Mouse (Mus musculus): ENCODE data around the gene Dbn1.

The Dbn1 gene

DNA sequence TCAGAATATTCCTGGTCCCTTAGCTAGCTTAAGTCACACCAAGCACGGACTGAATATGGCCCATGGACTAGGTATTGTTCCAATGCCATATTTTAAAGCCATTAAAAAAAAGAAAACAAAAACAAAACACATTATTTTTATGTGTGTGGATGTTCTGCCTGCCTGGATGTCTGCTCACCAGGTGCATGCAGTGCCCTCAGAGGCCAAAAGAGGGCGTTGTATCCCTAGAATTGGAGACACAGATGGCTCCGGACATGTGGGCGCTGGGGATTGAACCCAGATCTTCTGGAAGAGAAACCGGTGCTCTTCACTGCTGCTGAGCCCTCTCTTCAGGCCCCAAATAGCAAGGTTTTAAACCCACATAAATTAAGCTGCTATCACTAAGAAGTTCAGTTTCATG is 9.9 kb downstream of the Dbn1 start:
- no peak for DNase-seq (ENCODE audit: low spot score)

- no peak for DNase-seq (ENCODE audit: low spot score)
Observed at GRCm38 (mm10) chr13:55477492-55477891, 10.4 kb downstream of the Dbn1 start.

DNA sequence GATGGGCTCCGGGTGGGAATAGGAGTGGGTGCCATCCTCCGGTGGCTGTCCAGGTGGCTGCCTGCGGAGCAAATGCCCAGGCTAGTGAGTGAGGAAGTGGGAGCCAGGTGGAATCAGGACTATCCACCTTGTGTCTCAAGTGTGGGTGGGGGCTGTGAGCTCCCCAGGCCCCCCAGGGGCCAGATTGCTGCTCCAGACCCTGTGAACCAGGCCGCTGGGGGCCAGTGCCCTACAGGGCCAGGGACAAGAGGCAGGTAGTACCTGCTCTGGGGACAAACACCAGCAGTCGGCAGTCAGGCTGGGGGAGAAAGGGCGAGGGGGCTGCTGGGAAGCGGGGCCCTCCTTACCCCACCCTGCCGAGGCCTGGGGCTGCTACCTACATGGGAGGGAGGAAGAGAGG is 11.7 kb downstream of the Dbn1 start:
- no peak for DNase-seq (ENCODE audit: low spot score)

DNA sequence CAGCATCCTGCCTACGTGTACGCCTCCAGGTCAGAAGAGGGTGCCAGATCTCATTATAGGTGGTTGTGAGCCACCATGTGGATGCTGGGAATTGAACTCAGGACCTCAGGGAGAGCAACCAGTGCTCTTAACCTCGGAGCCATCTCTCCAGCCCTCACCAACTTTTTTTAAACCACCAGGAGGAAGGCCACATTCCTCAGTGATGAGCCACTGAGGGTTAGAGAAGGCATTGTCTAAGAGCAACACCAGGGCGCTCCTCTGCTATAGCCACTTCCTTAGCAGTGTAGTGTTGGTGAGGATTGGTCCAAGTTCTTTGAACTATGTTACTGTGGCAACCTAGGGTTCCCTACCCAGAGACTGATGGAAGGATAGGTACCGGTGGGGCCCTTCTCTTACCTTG is 12.2 kb downstream of the Dbn1 start:
- DNase-seq (ENCODE audit: low spot score): no peak

- DNase-seq (ENCODE audit: low spot score): no peak
Observed at GRCm38 (mm10) chr13:55474621-55475069, 13.3 kb downstream of the Dbn1 start.

DNA sequence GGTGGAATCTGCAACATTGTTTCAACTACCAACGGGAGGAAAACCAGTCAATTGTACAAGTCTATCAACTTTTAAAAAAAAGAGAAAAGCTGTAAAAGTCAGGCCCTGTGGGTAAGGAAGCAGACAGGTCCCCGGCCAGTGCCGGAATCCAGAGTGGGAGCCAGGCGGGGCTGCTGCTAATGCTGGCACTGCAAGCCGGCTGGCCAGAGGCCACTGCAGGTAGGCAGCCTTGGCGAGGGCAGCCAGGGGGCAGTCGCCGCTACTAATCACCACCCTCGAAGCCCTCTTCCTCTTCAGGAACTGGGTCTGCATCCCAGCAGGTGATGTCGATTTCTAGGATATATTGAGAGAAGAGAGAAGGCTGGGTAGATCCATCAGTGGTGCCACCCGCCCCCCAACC is 13.9 kb downstream of the Dbn1 start:
- no peak for DNase-seq (ENCODE audit: low spot score)

DNA sequence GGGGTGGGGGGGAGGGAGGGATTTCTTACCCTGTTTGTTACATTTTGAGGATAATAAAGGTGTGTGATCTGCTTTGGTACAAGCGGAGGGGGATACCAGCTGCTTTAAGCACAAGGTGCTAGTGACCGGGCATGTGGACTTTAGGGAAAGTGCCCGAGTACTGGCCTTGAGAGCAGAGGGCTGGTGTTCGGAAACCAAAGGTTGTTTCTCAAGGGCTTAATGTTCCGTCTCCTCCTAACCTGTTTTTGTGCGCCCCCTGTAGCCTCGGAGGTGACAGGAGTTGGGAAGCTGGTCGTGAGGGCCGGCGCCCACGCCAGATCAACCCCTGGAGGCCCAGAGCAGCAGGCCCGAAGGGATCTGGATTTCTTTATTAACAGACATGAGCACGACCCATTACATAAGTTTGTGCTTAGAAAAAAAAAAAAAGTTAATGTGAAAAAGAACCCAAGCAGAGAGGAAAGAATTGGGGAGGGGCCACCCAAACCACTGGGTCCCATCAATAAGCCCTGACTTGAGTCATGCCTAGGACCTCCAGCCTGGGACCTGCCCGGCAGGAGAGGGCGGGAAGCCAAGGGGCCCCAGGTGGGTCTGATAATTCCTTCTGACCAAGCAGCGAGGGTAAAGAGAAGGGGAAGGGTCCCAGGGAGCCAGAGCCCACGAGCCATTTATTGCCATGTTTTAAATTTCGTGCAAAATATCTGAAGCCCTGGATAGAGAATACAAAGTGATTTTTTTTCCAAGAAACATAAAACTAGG is 14.7 kb downstream of the Dbn1 start:
- no peak for DNase-seq (ENCODE audit: low spot score)

GRCm38 (mm10) chr13:55472132-55473022 is 15.5 kb downstream of the Dbn1 start:
- DNase-seq (ENCODE audit: low spot score): no peak

DNA sequence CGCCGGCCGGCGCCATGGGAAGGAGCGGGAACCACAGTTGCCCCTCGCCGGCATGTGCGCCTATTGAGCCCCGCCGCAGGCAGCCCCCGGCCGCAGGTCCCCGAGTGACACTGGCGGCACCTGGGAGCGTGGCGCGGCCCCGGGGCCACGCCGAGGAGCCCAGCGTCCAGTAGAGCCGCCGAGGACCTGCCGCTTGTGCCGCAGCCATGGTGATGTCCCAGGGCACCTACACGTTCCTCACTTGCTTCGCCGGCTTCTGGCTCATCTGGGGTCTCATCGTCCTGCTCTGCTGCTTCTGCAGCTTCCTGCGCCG is 16.1 kb downstream of the Dbn1 start:
- no peak for DNase-seq (ENCODE audit: low spot score)

- peak; percentile 74 for DNase-seq (ENCODE audit: low spot score)
Observed at GRCm38 (mm10) chr13:55471156-55471818, 16.6 kb downstream of the Dbn1 start.

DNA sequence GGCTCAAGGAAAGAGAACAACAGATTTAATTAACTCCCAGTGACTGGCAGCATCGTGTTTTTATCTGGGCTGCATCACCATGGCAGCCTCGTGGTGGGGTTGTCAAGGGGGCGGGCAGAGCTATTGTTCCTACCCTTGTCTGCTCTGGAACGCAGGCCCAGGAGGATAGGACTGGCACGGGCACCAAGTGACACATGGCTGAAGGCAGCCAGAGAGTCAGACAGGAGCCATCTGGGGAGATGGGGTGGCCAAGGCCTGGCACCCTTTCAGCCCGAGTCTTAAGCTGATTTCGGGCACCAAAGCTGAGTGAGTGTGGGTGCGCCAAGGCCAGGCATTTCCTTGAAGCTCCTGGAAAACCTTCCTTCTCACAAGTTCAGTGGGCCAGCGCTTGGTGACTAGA is 17.5 kb downstream of the Dbn1 start:
- no peak for DNase-seq (ENCODE audit: low spot score)

DNA sequence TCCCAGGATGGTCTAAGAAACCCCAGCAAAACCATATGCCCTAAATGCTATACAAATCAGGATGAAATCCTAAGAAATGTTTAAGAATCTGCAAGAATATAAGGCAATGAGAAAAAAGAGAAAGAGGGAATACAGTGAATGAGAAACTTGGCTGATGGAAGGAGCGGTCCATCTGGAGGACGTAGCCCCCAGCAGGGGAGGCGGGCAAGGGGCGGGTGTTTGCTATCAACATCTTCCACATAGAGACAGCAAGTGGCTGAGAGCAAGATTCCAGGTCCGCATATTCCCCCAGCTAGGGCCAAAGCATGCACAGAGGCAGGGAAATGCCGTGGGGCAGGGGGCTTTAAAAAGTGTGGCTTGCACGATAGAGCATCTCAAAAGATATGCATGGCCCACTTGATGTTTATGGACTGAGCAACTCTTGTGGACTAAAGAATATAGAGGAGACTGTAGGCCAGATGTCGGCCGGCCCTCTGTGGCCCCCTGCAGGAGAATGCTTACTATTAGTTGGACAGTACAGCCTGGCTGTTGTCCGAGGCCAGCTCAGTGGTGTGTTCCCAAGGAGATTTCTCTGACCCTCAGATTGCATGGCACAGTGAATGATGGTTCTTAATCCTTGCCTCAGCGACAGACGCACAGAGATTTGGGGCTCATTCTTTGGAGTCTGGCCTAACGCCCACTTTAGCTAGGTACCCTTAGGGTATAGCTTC is 18.9 kb downstream of the Dbn1 start:
- no peak for DNase-seq (ENCODE audit: low spot score)

GRCm38 (mm10) chr13:55465830-55466440 is 22.0 kb downstream of the Dbn1 start:
- DNase-seq (ENCODE audit: low spot score): no peak

DNA sequence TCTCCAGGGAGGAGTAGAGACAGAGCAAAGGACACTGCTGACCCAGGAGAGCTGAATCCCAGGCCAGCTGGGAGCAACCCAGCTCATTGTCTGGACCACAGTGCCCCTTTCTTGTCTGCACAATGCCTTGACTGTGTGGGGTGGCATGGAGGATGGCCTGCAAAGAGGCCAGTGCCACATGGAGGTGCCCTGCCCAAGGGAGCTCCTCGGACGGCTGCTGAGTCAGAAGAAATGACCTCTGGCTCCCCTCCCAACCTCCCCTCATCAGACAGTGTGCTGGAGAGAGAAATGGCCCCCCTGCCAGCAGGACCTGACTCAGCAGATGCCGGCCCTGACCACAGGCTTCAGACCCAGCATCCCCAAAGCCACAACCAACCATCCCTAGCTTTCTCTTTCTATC is 22.7 kb downstream of the Dbn1 start:
- DNase-seq (ENCODE audit: low spot score): no peak

GRCm38 (mm10) chr13:55464027-55464884 is 23.7 kb downstream of the Dbn1 start, which contains the start of gene Prr7:
Gene Prr7, plus strand, starts transcription at chr13:55464267.
- no peak for DNase-seq (ENCODE audit: low spot score)

- DNase-seq (ENCODE audit: low spot score): no peak
Observed at GRCm38 (mm10) chr13:55463399-55464026, 24.4 kb downstream of the Dbn1 start.

- no peak for DNase-seq (ENCODE audit: low spot score)
Observed at GRCm38 (mm10) chr13:55462965-55463364, 24.9 kb downstream of the Dbn1 start.

DNA sequence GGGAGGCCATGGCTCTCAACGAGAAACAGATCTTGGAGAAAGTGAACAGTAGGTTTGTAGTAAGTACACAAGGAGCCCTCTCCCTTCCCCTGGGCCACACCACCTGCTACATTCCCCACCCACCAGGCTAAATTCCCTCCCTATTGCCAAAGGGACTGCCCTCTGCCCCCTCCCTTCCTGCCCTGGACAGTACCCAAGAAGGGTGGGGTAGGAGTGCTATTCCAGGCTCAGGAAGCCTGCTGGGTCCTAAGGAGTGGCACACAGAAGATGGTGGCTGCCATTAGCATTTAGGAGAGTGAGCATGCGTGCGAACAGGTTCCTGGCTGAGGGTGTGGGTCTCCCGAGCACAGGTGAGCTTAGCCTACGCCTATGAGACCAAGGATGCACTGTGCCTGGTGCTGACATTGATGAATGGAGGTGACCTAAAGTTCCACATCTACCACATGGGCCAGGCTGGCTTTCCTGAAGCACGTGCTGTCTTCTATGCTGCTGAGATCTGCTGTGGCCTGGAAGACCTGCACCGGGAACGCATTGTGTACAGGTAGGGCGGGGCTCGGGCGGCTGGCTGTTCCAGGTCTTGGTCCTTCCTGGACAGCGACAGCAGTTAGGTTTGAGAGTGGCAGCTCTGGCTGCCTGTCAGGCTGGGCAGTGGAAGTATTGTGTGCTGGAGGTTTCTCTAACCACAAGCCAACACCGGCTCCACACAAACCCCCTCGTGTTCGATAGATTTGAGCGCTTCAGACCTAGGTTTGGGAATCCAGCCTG is 35.9 kb downstream of the Dbn1 start:
- no peak for DNase-seq (ENCODE audit: low spot score)

DNA sequence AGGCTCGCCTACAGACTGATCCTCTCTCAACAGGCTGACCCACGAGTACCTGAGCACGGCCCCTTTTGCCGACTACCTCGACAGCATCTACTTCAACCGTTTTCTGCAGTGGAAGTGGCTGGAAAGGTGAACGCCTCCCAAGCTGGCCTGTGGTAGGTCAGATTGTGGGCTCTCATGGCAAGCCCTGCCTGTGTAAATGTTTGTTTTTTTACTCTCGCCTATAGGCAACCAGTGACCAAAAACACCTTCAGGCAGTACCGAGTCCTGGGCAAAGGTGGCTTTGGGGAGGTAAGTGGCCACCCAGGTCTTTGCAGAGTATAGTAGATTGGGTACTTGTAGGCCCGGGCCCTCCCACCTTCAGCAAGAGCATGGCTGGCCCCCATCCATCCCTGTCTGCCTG is 36.6 kb downstream of the Dbn1 start:
- no peak for DNase-seq (ENCODE audit: low spot score)

Data from spleen, adult 12 weeks (tissue).